Mouse (Mus musculus): ENCODE measurements around the gene Gna12.

Gna12 gene

GRCm38 (mm10) chr5:140830314-140831063 lies at the start of gene Gna12:
TSS of gene Gna12 (minus strand) at chr5:140830431.
- ATAC-seq (ENCODE audit: insufficient number of reproducible peaks, low FRiP score, low TSS enrichment): peak; percentile 97

GRCm38 (mm10) chr5:140878644-140879043 lies 48.4 kb upstream of the Gna12 start:
- no peak for ATAC-seq (ENCODE audit: insufficient number of reproducible peaks, low FRiP score, low TSS enrichment)

- no peak for ATAC-seq (ENCODE audit: insufficient number of reproducible peaks, low FRiP score, low TSS enrichment)
Measured at GRCm38 (mm10) chr5:140873736-140874307, 43.6 kb upstream of the Gna12 start.

- ATAC-seq (ENCODE audit: insufficient number of reproducible peaks, low FRiP score, low TSS enrichment): no peak
Measured at GRCm38 (mm10) chr5:140873039-140873551, 42.9 kb upstream of the Gna12 start.

- no peak for ATAC-seq (ENCODE audit: insufficient number of reproducible peaks, low FRiP score, low TSS enrichment)
Measured at GRCm38 (mm10) chr5:140872532-140873038, 42.4 kb upstream of the Gna12 start.

- ATAC-seq (ENCODE audit: insufficient number of reproducible peaks, low FRiP score, low TSS enrichment): no peak
Measured at GRCm38 (mm10) chr5:140871241-140871640, 41.0 kb upstream of the Gna12 start.

- ATAC-seq (ENCODE audit: insufficient number of reproducible peaks, low FRiP score, low TSS enrichment): no peak
Measured at GRCm38 (mm10) chr5:140869034-140869433, 38.8 kb upstream of the Gna12 start.

- ATAC-seq (ENCODE audit: insufficient number of reproducible peaks, low FRiP score, low TSS enrichment): no peak
Measured at GRCm38 (mm10) chr5:140859730-140860129, 29.5 kb upstream of the Gna12 start.

- ATAC-seq (ENCODE audit: insufficient number of reproducible peaks, low FRiP score, low TSS enrichment): no peak
Measured at GRCm38 (mm10) chr5:140858335-140858734, 28.1 kb upstream of the Gna12 start.

- no peak for ATAC-seq (ENCODE audit: insufficient number of reproducible peaks, low FRiP score, low TSS enrichment)
Measured at GRCm38 (mm10) chr5:140857432-140858154, 27.4 kb upstream of the Gna12 start.

- no peak for ATAC-seq (ENCODE audit: insufficient number of reproducible peaks, low FRiP score, low TSS enrichment)
Measured at GRCm38 (mm10) chr5:140855909-140856530, 25.8 kb upstream of the Gna12 start.

GRCm38 (mm10) chr5:140854700-140855099 lies 24.5 kb upstream of the Gna12 start:
- ATAC-seq (ENCODE audit: insufficient number of reproducible peaks, low FRiP score, low TSS enrichment): no peak

- ATAC-seq (ENCODE audit: insufficient number of reproducible peaks, low FRiP score, low TSS enrichment): no peak
Measured at GRCm38 (mm10) chr5:140853723-140854122, 23.5 kb upstream of the Gna12 start.

GRCm38 (mm10) chr5:140852435-140852996 lies 22.3 kb upstream of the Gna12 start:
- no peak for ATAC-seq (ENCODE audit: insufficient number of reproducible peaks, low FRiP score, low TSS enrichment)

GRCm38 (mm10) chr5:140847300-140847729 lies 17.1 kb upstream of the Gna12 start:
- no peak; the same call in 1 of the 2 replicates for ATAC-seq (ENCODE audit: insufficient number of reproducible peaks, low FRiP score, low TSS enrichment)

GRCm38 (mm10) chr5:140841942-140842341 lies 11.7 kb upstream of the Gna12 start:
- no peak for ATAC-seq (ENCODE audit: insufficient number of reproducible peaks, low FRiP score, low TSS enrichment)

- no peak for ATAC-seq (ENCODE audit: insufficient number of reproducible peaks, low FRiP score, low TSS enrichment)
Measured at GRCm38 (mm10) chr5:140831064-140831431, 817 bp upstream of the Gna12 start.

GRCm38 (mm10) chr5:140829911-140830294 lies 328 bp downstream of the Gna12 start:
- ATAC-seq (ENCODE audit: insufficient number of reproducible peaks, low FRiP score, low TSS enrichment): no peak

- 0 out of 2 replicates have a peak, but pooled peaks have one; percentile 4 for ATAC-seq (ENCODE audit: insufficient number of reproducible peaks, low FRiP score, low TSS enrichment)
Measured at GRCm38 (mm10) chr5:140829081-140829910, 935 bp downstream of the Gna12 start.
